Mouse (Mus musculus) limb, embryonic 13.5 days (tissue): ENCODE results near the gene Spg7. TPM values are rescaled to one million over a fixed set of nuclear protein-coding genes. Genes with fewer than 3 reads are reported as not detected.
"Not testable (repeated sequence)": the region's sequence is repeated elsewhere in the genome, so short reads cannot be mapped to it uniquely, and the experiment has no call there.

Experiments used
- ATAC-seq: fragments of 200-750 bp; cut with Nextera tagmentation; 2 replicates; pipeline ENCODE4 v1.8.0; 2017; ENCODE audit warnings: low read depth, moderate number of reproducible peaks, moderate TSS enrichment; ENCODE audit not compliant: low FRiP score
- H3K27ac ChIP-seq: fragments of 300-500 bp; sonication (generic); 2 replicates; pipeline ENCODE4 v1.5.1; 2015; ENCODE audit warnings: inconsistent platforms, mild to moderate bottlenecking, moderate library complexity
- H3K27me3 ChIP-seq: fragments of 300-500 bp; sonication (generic); 2 replicates; pipeline ENCODE4 v1.6.1; 2015; ENCODE audit warnings: mild to moderate bottlenecking, inconsistent platforms
- H3K36me3 ChIP-seq: fragments of 300-500 bp; sonication (generic); 2 replicates; pipeline ENCODE4 v1.6.1; 2015; ENCODE audit warnings: inconsistent platforms, mild to moderate bottlenecking, moderate library complexity
- H3K4me1 ChIP-seq: fragments of 300-500 bp; sonication (generic); 2 replicates; pipeline ENCODE4 v1.6.1; 2015; ENCODE audit warnings: inconsistent platforms
- H3K4me2 ChIP-seq: fragments of 300-500 bp; sonication (generic); replicated peaks from 2 replicates; pipeline ENCODE4 v1.6.1; 2015; ENCODE audit warnings: inconsistent platforms, mild to moderate bottlenecking, moderate library complexity
- H3K4me3 ChIP-seq: fragments of 300-500 bp; sonication (generic); 2 replicates; pipeline ENCODE4 v1.5.1; 2015; ENCODE audit warnings: moderate library complexity, mild to moderate bottlenecking, inconsistent platforms
- H3K9ac ChIP-seq: fragments of 300-500 bp; sonication (generic); 2 replicates; pipeline ENCODE4 v1.6.1; 2015; ENCODE audit warnings: mild to moderate bottlenecking, inconsistent platforms
- H3K9me3 ChIP-seq: fragments of 300-500 bp; sonication (generic); 2 replicates; pipeline ENCODE4 v1.6.1; 2016; ENCODE audit warnings: inconsistent platforms
- WGBS: fragments of 180-500 bp; shearing (Covaris S2); methylation state at CpG from one replicate; pipeline ENCODE4 v1.1.7; 2015; 5-methylcytosine and 5-hydroxymethylcytosine counted together
- polyA plus RNA-seq: library from polyadenylated mRNA; unstranded; fragments of >200 nt; fragmentation: Nextera tagmentation; extraction: Ambion mirVana; gene quantifications from 2 replicates; pipeline ENCODE4 v1.2.1, GENCODE M21; 2015

Spg7 gene
- polyA plus RNA-seq, 1 experiment from 2014 or later: 41.5 TPM

GRCm38 (mm10) chr8:123066101-123066683, 3.5 kb downstream of the Spg7 start:
- peaks cover 27% of the 10 kb centered on the region for H3K36me3 ChIP-seq
- WGBS: 32% methylated on average over 7 of the region's 7 CpGs

DNA sequence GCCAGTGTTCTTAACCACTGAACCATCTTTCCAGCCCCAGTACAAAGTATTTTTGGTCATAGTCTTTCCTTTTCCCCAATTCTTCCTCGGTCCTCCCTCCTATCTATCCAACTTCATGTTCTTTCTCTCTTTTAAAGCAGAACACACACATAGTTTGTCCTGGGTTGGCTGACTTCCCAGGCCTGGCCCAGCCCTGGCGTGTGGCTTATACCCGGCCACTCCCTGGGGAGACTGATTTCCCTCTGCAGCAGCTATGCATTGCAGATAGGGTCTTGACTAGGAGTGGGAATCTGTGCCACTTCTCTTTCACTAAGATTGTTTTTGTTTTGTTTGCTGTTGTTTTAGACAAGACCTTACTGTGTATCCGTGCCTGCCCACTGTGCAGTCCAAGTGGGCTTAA, 8.4 kb downstream of the Spg7 start:
- Histone ChIP-seq H3K36me3 (peaks cover 74% of the 10 kb centered on the region), H3K9ac (no peak overlapping the region), H3K4me1 (peaks cover 13% of the 10 kb centered on the region), H3K27ac (no peak overlapping the region), H3K9me3 (no peaks in the 10 kb centered on the region), H3K27me3 (no peaks in the 10 kb centered on the region), H3K4me3 (no peak overlapping the region), H3K4me2 (no peak overlapping the region)
- no peak for ATAC-seq
- 87% methylated on average over 4 of the region's 4 CpGs for WGBS

More at GRCm38 (mm10) chr8:123066101-123066683, 3.5 kb downstream of the Spg7 start:
- H3K9me3 ChIP-seq: no peaks in the 10 kb centered on the region
- H3K4me2 ChIP-seq: peak overlapping the region; percentile 86
- ATAC-seq: no peak
- H3K27me3 ChIP-seq: no peaks in the 10 kb centered on the region
- peak overlapping the region; percentile 94 for H3K9ac ChIP-seq
- peak overlapping the region; percentile 93 for H3K4me3 ChIP-seq
- peaks cover 23% of the 10 kb centered on the region for H3K4me1 ChIP-seq
- H3K27ac ChIP-seq: peak overlapping the region; percentile 82; the same call in 1 of the 2 replicates

DNA sequence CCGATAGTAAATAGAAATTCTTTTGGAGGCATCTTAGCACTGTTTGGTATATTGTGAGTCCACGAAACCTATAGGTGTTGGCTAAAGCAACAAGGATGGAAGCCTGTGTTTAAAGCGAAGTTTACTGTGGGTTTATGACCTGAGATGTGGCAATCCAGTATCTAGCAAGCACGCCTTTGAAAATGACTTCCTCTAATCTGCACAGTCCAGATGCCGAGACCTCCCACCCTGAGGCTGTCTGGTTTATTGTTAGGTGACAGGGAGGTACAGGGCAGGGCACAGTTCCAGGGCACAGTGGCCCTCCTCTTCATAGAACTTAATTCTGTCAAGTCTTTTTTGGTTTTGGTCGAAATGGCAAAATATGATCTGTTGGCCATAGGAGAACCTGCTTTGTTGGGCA, 14.5 kb downstream of the Spg7 start:
- Histone ChIP-seq H3K9me3 (no peaks in the 10 kb centered on the region), H3K27ac (no peak overlapping the region), H3K4me1 (no peaks in the 10 kb centered on the region), H3K36me3 (peaks cover 96% of the 10 kb centered on the region), H3K27me3 (no peaks in the 10 kb centered on the region), H3K4me2 (no peak overlapping the region), H3K9ac (no peak overlapping the region), H3K4me3 (no peak overlapping the region)
- 77% methylated on average over 6 of the region's 6 CpGs for WGBS
- ATAC-seq: no peak

DNA sequence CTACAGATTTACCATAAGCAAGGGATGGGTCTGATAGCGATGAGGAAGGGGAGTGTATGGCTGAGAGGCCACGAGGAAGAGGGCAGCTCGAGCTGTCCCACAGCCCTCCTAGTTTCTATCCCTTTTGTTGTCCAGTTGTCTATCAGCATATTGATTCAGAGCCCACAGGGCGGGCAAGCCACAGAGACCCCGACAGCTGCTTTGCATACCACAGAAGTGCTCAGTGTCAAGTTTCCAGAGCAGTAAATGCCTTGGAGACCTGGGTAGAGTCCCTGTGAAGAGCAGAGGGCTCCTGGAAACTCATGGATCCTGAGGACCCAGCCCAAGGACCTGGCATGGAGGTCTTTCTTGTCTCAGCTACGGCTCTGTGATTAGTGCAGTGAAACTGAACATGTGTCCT, 20.3 kb downstream of the Spg7 start:
- no peak for ATAC-seq
- peaks cover 98% of the 10 kb centered on the region for H3K36me3 ChIP-seq
- no peak overlapping the region for H3K4me2 ChIP-seq
- H3K4me3 ChIP-seq: no peak overlapping the region
- no peaks in the 10 kb centered on the region for H3K9me3 ChIP-seq
- no peak overlapping the region for H3K9ac ChIP-seq
- H3K4me1 ChIP-seq: no peaks in the 10 kb centered on the region
- no peak overlapping the region for H3K27ac ChIP-seq
- H3K27me3 ChIP-seq: no peaks in the 10 kb centered on the region
- 80% methylated on average over 6 of the region's 6 CpGs for WGBS

DNA sequence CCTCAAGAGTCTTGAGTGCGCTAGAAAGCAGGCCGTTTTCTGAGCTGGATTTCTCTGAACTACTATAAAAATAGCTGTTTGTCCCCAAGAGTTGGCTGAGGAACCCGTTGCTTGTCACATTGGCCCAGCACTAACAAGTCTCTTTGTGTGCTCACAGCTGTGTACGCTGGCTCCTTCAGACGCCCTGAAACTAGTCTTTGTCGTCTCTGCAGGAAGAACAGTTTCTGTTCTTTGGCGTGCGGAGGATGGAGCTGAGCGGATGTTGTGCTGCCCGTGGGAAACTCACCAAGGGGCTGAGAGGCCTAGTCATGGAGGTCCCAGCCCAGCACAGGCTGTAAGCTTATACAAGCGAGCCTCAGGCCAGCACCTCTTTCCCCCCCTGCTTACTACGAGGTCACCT, 20.9 kb downstream of the Spg7 start:
- no peak overlapping the region for H3K4me2 ChIP-seq
- no peak overlapping the region for H3K4me3 ChIP-seq
- no peaks in the 10 kb centered on the region for H3K9me3 ChIP-seq
- H3K36me3 ChIP-seq: peaks cover 98% of the 10 kb centered on the region
- H3K9ac ChIP-seq: no peak overlapping the region
- H3K4me1 ChIP-seq: no peaks in the 10 kb centered on the region
- no peak for ATAC-seq
- 92% methylated on average over 12 of the region's 12 CpGs for WGBS
- H3K27me3 ChIP-seq: no peaks in the 10 kb centered on the region
- H3K27ac ChIP-seq: no peak overlapping the region

DNA sequence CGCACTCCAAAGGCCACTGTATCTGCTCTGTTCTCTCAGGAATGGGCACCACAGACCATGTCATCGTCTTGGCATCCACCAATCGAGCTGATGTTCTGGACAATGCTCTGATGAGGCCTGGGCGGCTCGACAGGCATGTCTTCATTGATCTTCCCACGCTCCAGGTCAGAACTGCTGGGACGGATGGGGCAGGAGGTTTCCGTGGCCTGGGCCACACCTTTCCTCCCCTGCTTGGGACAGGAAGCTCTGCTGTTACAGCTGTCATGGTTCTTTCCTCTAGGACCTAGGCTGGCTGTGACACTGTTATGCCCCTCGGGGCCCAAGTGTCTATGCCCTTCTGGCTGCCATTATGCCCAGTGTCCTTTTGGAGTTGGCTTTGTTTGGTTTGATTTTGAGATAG, 24.5 kb downstream of the Spg7 start:
- peaks cover 100% of the 10 kb centered on the region for H3K36me3 ChIP-seq
- H3K4me3 ChIP-seq: no peak overlapping the region
- H3K4me1 ChIP-seq: no peaks in the 10 kb centered on the region
- H3K27ac ChIP-seq: no peak overlapping the region
- no peak overlapping the region for H3K9ac ChIP-seq
- H3K27me3 ChIP-seq: no peaks in the 10 kb centered on the region
- ATAC-seq: no peak
- H3K4me2 ChIP-seq: no peak overlapping the region
- no peaks in the 10 kb centered on the region for H3K9me3 ChIP-seq
- 91% methylated on average over 9 of the region's 9 CpGs for WGBS

DNA sequence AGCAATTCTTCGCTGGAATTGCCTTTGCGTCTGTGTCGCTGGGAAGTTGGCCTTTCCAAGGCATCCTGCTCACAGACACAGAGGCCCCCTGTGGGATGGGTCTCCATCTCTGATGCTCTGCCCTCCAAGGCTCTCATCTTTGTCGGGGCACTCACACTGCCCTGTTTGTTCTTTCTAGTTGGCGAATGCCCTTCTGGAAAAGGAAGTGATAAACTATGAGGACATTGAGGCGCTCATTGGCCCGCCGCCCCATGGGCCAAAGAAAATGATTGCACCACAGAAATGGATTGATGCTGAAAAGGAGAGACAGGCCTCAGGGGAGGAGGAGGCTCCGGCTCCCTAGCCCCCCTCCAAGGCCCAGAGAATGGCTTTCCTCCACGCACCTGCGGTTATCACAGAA, 34.5 kb downstream of the Spg7 start:
- H3K9me3 ChIP-seq: no peaks in the 10 kb centered on the region
- peaks cover 56% of the 10 kb centered on the region for H3K36me3 ChIP-seq
- no peak overlapping the region for H3K9ac ChIP-seq
- H3K27me3 ChIP-seq: no peaks in the 10 kb centered on the region
- ATAC-seq: no peak
- no peak overlapping the region for H3K4me3 ChIP-seq
- H3K4me1 ChIP-seq: peaks cover 3% of the 10 kb centered on the region
- H3K4me2 ChIP-seq: no peak overlapping the region
- no peak overlapping the region for H3K27ac ChIP-seq
- 89% methylated on average over 11 of the region's 11 CpGs for WGBS

DNA sequence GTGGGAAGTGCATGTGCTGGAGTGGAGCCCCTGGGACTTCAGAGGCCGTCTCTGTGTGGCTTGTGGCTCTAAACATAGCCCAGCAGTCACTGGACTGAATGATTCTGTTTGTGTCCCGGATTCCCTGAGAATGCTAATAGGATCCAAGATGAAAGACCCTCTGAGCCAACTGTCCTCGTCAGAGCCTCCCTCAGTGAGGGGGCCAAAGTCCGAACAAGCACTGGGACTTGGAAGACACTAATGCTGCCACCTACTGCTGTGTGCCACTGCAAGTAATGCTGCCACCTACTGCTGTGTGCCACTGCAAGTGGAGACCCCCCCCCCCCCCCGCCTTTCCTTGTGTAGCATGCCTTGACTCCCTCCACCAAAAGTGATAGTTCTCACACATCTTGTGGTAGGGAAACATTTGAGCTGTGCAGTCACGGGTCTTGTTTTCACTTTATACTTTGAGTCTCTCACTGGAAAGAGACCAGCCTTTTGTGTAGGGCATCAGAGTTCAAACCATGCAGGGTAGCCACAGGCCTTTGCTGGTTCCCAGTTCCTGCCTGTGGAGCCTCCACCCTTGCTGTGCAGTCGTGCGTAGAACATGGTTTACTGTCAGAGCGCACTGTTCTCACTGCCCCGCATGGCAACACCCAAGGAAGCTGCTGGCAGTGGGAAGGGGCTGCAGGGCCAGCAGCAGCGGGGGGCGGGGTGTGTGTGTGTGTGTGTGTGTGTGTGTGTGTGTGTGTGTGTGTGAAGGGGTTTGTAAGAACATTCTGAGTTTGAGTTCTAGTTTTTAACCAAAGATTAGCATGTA, 35.2 kb downstream of the Spg7 start:
- Histone ChIP-seq H3K27me3 (no peaks in the 10 kb centered on the region), H3K36me3 (peaks cover 51% of the 10 kb centered on the region), H3K4me1 (peaks cover 3% of the 10 kb centered on the region), H3K9ac (no peak overlapping the region), H3K4me2 (no peak overlapping the region), H3K27ac (no peak overlapping the region), H3K4me3 (no peak overlapping the region), H3K9me3 (no peaks in the 10 kb centered on the region)
- ATAC-seq: no peak
- 80% methylated on average over 12 of the region's 12 CpGs for WGBS

DNA sequence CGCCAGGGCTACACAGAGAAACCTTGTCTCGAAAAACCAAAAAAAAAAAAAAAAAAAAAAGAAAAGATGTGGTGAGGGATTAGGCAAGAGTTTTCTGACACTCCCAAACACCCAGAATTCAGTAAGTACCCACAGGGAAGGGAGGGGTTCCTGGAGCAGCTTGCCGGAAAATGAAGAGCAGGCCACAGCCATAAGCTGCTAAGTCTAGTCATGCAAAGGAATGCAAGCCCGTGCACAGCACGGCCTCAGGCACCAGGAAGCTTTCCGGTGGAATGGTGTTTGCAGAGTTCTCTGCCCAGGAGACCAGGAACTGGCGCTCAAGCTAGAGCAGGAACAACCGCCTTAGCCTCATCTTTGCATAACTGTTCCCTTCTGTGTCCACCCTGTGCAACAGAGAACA, 37.5 kb downstream of the Spg7 start:
- WGBS: 38% methylated on average over 8 of the region's 8 CpGs
- H3K27me3 ChIP-seq: no peaks in the 10 kb centered on the region
- peak overlapping the region; percentile 22; the same call in 1 of the 2 replicates for H3K27ac ChIP-seq
- no peaks in the 10 kb centered on the region for H3K9me3 ChIP-seq
- H3K4me2 ChIP-seq: 0 out of 2 replicates have a peak overlapping the region, but pooled peaks have one; percentile 1
- H3K9ac ChIP-seq: peak overlapping the region; percentile 35; the same call in 1 of the 2 replicates
- no peak overlapping the region for H3K4me3 ChIP-seq
- ATAC-seq: no peak
- peaks cover 48% of the 10 kb centered on the region for H3K36me3 ChIP-seq
- H3K4me1 ChIP-seq: peaks cover 16% of the 10 kb centered on the region

DNA sequence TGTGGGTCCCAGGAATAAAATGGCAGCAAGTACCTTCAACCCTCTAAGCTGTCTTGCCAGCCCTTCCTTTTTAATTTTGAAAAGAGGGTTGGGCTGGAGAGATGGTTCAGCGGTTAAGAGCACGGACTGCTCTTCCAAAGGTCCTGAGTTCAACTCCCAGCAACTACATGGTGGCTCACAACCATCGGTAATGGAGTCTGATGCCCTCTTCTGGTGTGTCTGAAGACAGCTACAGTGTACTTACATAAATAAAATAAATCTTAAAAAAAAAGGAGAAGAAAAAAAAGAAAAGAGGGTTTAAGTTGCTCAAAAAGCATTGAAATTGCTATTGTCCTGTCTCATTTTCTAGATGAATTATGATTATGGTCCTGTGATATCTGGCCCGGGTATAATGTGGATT, 38.5 kb downstream of the Spg7 start:
- H3K4me3 ChIP-seq: 0 out of 2 replicates have a peak overlapping the region, but pooled peaks have one; percentile 74
- no peak for ATAC-seq
- no peak overlapping the region for H3K9ac ChIP-seq
- WGBS: 77% methylated on average over 4 of the region's 4 CpGs
- peak overlapping the region; percentile 78 for H3K4me2 ChIP-seq
- H3K27ac ChIP-seq: no peak overlapping the region
- H3K27me3 ChIP-seq: no peaks in the 10 kb centered on the region
- H3K9me3 ChIP-seq: no peaks in the 10 kb centered on the region
- peaks cover 16% of the 10 kb centered on the region for H3K4me1 ChIP-seq
- peaks cover 49% of the 10 kb centered on the region for H3K36me3 ChIP-seq

DNA sequence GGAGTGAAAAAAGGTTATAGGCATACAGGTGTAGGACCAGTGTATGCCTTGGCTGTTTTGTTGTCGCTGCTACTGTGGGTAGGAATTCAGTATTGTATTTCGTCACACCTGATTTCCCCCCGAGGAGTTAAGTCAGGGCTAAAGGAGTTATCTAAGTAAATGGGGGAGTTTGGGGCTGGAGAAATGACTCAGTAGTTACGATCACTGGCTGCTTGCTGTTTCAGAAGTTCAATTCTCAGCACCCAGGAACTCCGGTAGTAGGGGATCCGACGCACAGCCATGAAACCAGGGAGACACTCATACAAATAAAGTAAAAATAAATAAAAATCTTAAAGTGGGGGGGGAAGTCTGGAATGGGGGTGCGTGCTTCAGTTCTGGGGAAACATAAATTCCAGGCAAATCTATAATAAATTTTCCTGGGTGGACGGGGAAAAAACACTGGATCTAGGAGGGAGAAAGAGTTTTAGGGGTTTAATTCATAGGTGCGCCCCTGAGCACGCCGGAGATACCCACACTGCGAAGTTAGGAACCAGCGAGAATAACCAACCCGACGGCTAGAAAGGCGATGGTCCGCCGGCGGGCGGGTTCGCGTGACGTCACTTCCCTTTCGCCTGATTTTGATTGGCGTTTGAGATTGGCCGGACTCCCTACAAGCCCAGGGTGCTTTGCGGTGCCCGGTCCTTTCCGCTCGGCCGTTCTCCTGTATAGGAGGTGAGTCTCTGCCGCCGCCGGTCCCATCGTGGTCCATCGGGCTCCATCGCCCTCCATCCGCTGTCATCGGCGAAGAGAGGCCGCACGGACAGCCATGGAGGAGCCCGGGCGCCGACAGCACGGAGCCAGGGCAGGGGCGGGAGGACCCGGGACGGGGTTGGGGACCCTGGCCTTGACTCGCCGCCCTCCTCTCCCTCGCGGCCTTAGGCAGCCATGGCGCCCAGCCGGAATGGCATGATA, 39.3 kb downstream of the Spg7 start, which contains the start of gene Rpl13:
Gene Rpl13 (plus strand): TSS at position 616 of the 951 bp plus-strand sequence.
- Histone ChIP-seq H3K27me3 (no peaks in the 10 kb centered on the region), H3K4me3 (peak within 1 kb of the TSS; percentile 74), H3K27ac (peak within 1 kb of the TSS; percentile 96), H3K9ac (peak within 1 kb of the TSS; percentile 99), H3K36me3 (peaks cover 46% of the 10 kb centered on the region), H3K9me3 (no peaks in the 10 kb centered on the region), H3K4me2 (peak within 1 kb of the TSS; percentile 97), H3K4me1 (peaks cover 16% of the 10 kb centered on the region)
- under 1% methylated on average over 53 of the region's 56 CpGs for WGBS
- peak; percentile 95 for ATAC-seq

GRCm38 (mm10) chr8:123102855-123103254, 40.1 kb downstream of the Spg7 start:
- H3K9me3 ChIP-seq, H3K27me3 ChIP-seq, ATAC-seq: not testable (repeated sequence)
- Histone ChIP-seq H3K9ac (peak overlapping the region; percentile 99), H3K4me1 (peaks cover 16% of the 10 kb centered on the region), H3K36me3 (peaks cover 37% of the 10 kb centered on the region), H3K4me3 (peak overlapping the region; percentile 74), H3K4me2 (peak overlapping the region; percentile 97), H3K27ac (peak overlapping the region; percentile 96)
- under 1% methylated on average over 26 of the region's 26 CpGs for WGBS
